Mouse (Mus musculus) heart, postnatal 0 days (tissue): Measurements from ENCODE around the gene Pmp22.

Experiments used
- CTCF ChIP-seq: IDR thresholded peaks from 2 replicates; pipeline ENCODE4 v1.5.1; 2016; ENCODE audit warnings: antibody characterized with exemption, control low read depth, low read depth
- EP300 ChIP-seq: IDR thresholded peaks from 2 replicates; pipeline ENCODE4 v1.6.1; 2016; ENCODE audit warnings: antibody characterized with exemption, low read depth

DNA sequence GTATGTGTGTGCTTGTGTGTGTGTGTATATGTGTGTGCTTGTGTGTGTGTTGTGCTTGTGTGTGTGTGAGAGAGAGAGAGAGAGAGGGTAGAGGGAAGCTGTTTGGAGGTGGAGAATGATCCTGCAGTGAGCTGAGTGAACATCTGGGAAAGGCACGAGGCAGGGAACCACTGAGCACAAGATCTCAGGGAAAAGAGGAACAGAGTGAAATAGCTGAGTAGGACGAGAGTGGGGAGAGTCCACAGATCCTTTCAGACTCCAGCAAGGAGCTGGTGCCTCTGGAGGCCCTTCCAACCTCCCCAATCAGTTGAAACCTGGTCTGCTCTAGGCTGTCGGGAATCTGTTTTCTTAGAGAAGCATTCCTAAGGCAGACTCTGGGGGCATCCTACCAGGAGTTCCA is 10.0 kb downstream of the Pmp22 start:
- TF ChIP-seq CTCF: no peak
- no peak for TF ChIP-seq EP300
